Mouse (Mus musculus) layer of hippocampus, postnatal 14 days (tissue): ENCODE measurements around the gene Galnt12. TPM values are rescaled to one million over a fixed set of nuclear protein-coding genes. Genes with fewer than 3 reads are reported as not detected.
"Not testable (repeated sequence)": the region's sequence is repeated elsewhere in the genome, so short reads cannot be mapped to it uniquely, and the experiment has no call there.

Source experiments
- DNase-seq, 2 experiments: peaks; one replicate each; pipeline ENCODE4 v3.0.0; 2021 to 2022; ENCODE audit warnings: low spot score in 2 of 2, mixed read lengths in 1 of 2
- long read RNA-seq, 2 experiments: library from polyadenylated mRNA; stranded (forward); transcript quantifications; one replicate each; pipeline ENCODE4 v2.0.0; 2021
- total RNA-seq, 2 experiments: library from RNA; stranded (reverse); gene quantifications; 2 replicates each; pipeline ENCODE4 v1.2.3; 2021

The Galnt12 gene
- under 1 TPM; 0.92 to 0.95 TPM for total RNA-seq
- long read RNA-seq, experiment 1: 0 reads
- long read RNA-seq, experiment 2: 0 reads

DNA sequence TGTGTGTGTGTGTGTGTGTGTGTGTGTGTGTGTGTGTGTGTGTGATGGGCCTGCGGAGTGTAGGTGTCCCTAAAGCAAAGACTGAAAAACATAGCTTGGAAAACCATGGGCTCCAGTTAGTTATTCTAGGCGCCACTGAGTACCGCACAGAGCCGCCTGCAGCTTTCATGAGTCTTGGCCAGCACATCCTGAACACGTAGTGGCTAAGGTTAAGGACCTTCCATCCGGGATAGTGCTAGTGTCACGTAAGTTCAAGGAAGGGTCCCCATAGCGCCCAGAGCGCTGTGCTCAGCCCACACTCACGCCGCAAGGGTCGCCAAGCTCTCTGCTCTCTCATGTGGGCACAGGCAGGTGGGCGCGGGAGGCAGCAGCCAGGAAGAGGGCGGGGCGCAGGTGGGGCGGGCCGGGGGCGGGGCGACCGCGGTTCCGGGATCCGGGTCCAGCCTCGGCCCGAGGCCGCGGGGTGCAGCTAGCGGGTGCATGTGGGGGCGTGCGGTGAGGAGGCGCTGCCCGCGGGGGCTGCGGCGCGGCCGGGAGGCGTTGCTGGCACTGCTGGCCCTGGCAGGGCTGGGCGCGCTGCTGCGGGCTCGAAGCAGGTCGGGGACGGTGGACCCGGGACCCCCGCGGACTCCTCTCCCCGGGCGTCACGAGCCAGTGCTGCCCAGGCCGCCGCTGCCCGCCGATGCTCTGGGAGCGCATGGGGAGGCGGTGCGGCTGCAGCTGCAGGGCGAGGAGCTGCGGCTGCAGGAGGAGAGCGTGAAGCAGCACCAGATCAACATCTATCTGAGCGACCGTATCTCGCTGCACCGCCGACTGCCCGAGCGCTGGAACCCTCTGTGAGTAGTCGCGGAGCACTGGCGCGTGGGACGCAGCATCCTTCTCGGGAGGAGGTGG, at the start of gene Galnt12:
Gene Galnt12, plus strand, starts transcription at position 417 of the 894 bp plus-strand sequence.
- DNase-seq: no peak

DNA sequence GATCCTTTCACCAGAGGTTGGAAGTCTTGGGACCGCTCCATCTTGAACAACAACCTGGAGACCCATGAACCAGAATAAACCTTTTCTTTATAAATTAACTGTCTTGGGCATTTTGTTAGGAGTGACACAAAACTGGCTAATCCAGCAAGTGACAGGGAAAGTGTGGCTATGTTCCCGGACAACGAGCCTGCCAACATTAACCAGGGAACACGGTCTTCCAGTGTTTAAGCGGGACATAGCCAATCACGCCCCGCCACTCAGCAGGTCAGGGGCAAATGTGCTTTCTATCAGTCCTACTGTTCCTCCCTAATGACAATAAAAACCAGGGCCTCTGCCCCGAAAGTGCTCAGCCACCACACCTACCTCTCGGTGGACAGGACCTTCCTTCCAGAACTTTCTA, 47.8 kb upstream of the Galnt12 start:
- DNase-seq: peak in 1 of 2 experiments; percentile 64

DNA sequence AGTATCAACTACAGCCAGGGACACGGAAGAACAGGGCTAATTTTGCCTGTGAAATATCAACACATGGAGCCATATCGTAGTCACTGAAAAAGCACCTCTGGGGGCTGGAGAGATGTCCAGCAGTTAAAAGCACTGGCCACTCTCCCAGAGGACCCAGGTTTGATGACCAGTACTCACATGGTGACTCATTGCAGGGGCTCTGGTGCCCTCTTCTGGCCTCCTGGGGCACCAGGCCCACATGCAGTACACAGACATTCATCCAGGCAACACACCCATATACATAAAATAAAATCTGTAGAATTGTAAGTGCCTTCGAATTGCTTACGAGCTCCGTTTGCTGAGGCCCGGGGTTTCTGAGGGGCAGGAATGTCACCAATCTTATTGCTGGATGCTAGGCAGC, 44.7 kb upstream of the Galnt12 start:
- no peak for DNase-seq

DNA sequence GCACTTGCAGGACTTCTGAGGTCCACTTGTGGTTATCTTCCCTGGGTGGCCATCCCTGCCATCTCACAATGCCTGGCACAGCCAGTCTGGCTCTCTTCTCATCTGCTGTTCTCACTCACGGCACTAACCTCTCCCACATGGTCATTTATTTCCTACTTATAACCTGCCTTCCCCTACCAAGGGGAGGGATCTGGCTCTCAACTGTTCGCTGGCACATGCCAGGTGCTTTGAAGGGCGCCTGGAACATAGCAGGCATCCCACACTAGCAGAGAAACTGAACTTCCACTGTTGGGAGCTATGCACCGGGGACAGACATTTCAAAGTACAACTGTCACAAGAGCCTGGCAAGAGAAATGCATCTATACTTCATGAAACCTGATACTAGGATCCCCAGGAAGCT, 43.9 kb upstream of the Galnt12 start:
- no peak for DNase-seq

DNA sequence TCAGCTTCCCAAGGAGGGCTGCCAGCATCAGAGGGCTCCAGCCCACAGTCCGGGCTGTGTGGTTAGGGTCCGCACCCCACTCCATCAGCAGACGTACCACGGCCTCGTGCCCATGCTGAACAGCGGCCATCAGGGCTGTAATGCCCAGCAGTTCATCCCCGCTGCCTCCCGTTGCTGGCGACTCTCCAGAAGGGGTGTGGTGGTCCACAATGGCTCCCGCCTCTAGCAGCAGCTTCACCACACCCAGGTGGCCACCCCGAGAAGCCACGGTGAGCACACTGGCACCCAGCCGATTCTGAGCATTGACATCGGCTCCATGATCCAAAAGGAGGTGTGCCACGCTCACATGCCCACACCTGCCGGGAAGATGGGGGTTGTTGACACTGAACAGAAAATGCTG, 42.5 kb upstream of the Galnt12 start:
- DNase-seq: no peak

DNA sequence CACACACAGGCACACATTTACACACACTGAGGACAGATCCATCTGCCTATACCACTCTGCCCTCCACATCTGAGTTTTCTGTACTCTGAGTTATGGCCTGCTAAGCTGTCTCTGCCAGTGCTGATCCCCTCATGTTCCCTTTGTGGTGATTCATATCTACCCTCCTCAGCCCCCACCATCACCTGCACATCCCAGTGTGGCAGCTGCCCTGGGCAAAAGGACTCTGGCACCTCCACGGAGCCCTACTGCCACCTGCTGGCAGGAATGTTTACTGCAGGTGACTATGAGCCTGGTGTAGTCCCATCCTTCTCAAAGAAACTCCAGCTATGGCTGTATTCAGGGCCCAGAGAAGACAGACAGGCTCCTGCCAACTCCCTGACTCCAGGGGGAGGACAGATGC, 41.5 kb upstream of the Galnt12 start:
- peak; percentile 87 to 89 for DNase-seq

DNA sequence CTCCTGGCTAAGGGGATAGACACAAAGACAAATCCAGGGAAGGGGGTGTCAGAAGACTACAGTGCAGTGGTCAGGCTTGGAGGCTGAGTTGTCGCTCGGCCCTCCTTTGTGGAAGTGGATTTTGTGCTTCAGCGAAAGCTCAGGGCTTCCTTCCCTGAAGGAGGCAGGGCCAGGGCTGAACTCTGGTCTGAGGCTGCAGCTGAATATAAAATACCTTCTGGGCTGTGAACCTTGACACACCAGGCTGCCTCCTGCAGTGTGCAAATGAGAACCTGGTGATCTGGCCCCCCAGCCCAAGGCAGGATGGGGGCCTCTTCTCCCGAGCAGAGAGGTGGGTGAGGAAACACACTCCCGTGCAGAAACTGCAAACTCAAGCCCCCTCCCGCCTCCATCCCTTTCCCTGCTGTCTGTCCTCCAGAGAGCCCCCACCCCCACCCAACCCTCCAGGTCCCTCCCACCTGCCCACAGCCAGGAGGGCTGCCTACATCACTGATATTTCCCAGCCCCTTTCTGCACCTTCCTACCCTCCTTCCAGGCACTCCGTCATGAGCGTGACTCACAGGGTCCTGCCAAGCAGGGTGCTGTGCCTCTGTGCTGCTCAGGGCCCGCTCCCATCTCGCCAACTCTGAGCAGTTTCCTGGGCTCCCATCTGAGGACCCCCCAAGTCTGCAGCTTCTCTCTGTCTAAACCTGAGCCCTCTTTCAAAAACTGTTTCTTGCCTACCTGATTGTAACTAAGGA, 40.9 kb upstream of the Galnt12 start:
- DNase-seq: no peak

DNA sequence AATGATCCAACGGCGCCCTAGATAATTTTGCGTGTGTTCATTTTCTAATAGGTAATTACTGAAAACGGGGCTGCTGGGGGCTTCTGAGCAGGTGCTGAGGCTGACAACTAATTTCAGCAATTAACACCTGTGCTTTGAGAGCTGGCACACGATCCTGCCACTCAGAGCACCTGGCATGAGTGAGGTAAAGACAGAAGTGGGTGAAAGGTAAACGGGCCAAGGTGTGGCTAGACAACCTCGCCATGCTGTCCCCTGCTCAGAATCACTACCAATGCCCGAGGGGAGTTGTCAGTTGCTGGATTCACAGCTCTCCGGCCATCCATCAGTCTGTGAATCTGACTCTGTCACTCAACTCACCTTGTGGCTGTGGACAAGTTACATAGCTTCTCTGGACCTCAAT, 39.8 kb upstream of the Galnt12 start:
- no peak for DNase-seq

DNA sequence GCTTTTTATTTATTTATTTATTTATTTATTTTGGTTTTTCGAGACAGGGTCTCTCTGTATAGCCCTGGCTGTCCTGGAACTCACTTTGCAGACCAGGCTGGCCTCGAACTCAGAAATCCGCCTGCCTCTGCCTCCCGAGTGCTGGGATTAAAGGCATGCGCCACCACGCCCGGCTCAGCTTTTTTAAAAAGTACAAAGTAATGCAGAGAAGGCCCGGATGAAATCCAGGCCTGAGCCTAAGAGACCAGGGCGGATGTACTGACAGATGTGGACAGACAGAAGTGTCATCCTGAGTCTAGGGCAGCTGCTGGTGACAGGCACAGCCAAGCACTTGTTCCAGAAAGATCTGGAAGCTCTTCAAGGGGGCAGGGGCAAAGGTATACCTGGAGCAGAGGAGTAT, 36.5 kb upstream of the Galnt12 start:
- DNase-seq: not testable (repeated sequence)

DNA sequence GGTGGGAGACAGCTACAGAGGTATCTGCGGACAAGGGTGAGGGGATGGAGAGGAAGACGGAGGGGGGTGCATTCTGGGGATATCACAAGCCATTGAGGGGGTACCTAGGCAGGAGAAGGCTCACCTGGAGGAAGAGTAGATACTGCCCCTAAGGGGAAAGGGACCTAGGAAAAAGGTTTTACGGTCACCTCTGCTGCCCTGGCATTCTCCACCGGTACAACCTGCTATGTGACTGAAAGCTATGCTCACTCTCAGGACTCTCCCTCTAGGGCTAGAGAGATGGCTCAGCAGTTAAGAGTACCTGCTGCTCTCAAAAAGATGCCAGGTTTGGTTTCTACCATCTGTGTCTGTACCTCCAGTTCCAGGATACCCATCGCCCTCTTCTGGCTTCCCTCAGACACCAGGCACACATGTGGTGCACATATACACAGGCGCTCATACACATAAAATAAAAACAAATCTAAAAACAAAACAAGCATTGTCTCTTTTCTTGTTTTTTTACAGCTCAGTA, 36.1 kb upstream of the Galnt12 start:
- no peak for DNase-seq

DNA sequence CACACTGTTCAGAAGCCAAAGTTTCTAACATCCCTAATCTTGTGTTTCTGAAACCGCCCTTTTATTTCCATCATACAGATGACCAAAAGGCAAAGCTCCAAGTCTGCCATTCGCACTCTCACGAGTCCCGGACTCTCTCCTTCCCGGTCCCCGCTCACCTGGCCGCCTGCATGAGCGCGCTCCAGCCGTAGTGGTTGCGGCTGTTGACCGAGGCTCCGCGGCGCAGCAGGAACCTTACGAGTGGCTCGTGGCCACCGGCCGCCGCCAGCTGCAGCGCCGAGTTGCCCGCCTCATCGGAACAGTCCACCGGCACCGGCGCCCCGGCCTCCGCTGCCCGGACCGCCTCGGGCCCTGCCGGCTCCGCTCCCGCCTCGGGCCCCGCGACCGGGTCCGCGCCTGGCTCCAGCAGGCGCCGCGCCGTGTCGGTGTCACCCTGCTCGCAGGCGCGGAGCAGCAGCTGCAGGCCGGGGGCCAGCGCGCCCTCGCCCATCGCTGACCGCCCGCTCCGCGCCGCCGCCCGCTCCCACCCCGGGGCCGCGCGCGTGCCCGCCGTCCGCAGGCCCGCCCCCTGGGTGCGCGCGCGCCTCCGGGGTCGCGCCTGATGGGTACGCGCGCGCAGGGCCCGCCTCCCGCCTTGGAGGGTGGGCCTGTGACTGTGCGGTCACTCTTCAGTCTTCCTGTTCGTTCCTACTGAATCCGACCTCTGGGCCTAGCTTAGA, 34.8 kb upstream of the Galnt12 start, which contains the start of gene Anks6:
Gene Anks6, minus strand, starts transcription at position 637 of the 719 bp plus-strand sequence.
- DNase-seq: peak; percentile 76 to 82

DNA sequence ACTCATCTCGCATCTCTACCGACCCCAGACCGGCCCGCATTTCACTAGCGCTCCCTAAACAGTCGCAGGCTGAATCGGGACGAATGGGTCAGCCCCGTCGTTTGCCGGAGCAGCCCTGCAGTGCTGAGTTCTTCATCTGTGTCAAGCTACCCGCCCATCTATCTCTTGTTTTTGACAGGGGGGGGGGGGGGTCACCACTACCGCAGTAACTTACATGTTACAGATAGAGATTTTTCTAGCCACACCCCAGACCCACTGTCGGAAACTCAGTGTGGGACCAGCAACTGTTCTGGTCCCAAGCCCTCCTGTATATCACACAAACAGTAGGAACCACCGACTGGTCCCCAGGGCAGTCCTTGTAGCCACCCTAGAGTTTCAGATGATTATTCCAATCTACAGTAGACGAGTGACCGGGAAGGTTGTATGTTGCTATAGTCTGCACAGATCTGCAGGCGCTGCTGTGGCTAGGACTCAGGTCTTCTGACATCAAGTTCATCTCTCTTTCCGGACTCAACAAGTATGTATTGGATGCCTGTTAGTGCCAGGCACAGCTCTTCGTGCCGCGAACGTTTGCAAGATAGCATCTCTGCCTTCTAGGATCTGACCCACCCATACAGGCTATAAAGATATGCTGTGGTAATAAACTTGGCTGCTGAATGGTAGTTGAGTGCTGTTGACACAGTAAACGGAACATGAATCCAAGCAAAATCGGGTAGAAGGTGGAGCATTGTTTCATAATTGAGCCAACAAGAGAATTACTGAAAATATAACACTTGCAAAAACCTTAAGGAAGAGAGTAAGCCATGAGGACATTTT, 34.0 kb upstream of the Galnt12 start:
- DNase-seq: no peak

DNA sequence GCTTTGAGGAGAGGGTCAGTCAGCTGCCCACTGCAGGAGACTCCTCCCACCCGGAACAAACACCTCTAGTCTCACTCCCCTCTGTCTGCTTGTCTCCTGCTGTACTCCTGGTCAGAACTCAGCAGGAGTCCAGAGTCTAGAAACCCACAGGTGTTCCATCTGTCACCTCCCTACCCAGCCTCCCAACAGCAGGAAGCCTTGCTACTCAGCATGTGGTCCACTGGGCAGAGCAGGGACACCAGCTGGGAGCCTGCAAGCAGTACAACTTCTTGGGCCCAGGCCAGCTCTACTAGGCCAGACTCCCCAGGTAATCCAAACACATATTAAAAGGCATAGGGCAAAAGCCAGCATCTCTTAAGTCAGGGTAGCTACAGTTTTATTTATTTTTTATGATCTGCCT, 30.8 kb upstream of the Galnt12 start:
- DNase-seq: no peak

DNA sequence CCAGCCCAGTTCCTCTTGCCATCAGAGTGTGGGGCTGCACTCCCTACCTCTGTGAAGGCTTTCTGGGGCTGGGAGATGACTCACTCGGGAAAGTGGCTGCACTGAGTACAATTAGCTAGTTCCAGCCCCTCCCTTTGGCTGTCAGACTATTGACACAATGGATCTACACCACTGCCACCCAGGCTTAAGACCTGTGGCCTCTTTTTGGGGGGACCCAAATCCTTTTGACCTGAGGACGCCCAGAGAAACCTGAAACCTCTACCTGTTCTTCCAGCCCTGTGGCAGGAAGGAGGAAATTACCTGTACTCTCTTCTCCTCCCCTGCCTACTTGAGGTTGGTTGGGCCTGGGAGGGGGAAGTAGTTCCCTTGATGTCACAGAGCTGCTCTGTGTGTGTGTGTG, 16.7 kb upstream of the Galnt12 start:
- DNase-seq: no peak

DNA sequence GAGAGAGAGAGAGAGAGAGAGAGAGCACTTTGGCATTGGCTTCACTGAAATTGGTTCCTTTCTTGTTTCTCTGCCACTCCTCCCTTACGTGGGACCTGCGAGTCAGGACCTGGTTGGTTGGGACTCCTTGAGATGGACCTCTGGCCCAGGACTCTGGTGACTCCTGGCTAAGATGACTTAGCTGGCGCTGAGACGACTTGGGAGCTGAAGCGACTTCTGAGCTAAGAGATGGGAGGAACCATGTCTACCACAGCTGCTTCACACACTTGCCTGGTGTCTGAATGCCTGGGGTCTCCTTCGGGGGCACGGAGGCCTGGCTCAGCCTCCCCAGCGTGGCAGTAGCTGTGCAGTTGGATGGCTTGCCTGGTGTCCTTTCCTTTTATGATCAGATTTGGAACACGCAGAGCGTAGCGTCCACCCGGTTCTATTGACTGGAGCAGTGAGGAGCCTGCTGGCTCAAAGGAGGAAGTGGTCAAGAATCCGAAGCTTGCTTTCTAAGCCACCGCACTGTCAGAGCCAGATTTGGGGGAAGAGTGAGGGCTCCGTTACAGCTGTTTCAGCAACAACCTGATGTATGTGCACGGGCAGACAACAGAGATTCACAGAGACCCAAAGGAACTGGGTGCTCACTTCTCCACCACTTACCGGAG, 11.6 kb upstream of the Galnt12 start:
- DNase-seq: no peak

DNA sequence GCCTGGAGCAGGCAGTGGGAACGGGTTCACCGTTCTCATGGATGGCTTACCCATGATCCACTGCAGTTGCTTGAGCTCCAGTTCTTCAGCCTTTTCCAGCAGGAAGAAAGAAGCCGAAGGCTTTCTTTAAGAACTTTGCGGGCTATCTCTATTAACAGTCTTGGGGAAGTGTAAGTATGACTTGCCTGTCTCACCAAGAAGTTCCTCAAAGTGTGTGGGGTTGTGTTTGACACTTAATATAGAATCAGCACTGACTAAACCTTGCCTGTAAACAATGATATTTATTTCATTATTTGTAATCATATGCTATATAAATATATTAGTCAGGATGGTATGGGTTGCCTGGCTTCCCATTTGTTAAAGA, 11.1 kb upstream of the Galnt12 start:
- DNase-seq: no peak

DNA sequence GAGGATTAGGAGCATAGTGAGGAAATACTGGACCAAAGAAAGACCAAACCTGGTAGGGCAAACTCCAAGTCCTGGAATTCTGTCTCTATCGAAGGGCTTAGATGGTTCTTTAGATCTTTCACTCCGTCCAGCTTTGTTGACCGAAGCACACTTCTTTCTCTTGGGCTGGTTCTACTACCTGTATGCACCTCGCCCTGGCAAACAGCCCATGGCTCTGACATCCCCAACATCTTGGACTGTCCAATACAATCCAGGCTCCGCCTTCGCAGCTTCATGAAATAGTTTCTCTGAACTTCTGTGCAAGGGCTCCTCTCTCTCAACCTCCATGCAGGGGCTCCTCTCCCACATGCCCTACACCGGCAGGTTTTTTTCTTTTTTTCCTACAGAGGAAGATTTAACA, 7.9 kb upstream of the Galnt12 start:
- no peak for DNase-seq

DNA sequence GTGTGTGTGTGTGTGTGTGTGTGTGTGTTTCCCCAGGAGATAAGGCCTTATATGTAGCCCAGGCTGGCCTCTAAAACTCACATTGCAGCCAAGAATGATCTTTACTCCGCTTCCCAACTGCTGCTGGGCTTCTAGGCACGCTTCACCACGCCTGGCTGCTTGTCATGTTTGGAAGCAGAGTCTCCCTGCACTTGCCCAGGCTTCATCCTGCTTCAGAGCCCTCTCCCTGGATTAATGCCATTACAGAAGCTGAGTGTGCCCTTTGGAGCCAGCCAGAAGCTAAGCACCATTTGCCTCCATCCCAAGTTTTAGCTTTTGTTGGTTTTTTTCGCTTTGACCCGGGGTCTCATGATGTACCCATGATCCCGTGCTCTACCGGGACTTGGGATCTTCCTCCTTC, 3.0 kb upstream of the Galnt12 start:
- DNase-seq: no peak

DNA sequence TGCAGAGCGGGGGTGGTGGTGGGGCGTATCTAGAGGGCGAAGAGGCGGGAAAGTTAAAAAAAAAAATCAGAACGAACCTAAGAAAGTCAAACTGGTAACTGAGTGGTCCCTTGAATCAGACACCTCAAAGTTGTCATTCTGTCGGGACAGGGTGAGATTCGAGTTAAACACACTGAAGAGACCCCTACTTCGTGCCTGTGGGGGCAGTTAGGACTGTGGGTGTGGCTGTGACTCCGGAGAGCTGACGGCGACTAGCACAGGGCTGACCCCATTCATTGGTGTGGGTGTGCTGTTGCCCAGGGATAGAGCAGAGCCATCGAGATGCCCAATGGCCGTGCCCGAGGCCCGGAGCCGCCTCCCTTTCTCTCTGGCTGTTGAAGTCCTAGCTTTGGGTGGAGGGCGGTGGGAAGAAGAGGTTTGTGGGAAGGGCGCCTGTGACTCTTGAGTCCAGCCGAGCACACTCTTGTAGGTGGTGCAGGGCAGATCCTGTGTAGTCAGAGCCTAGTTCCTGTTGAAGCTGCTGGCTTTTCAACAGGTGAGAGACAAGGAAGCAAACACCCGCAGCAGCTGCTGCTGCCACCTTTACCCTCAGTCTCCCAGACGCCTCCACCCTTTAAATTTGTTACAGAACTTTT, 795 bp downstream of the Galnt12 start:
- no peak for DNase-seq

DNA sequence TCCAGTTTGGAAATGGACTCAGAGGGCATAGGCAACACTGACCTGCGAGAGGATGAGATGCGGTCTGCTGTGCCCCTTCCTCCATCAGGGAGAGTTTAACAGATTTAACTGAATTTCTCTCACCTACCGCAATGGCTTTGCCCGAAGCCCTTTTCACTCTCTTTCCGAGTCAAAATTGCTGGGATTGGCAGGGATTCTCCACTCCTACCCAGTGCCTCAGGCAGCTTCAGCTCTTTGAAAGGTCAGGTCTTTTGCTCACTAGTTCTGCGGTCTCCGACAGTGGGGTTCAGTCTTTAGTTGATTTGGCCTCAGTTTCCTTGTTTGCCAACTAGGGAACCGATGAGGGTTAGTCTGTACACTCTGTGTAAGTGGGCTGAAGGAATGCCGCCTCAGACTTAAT, 1.5 kb downstream of the Galnt12 start:
- no peak for DNase-seq
